Mouse (Mus musculus) thymus, adult 18-20 months (tissue): ENCODE results near the gene Casz1.

Experiments used
- DNase-seq, 2 experiments: peaks; one replicate each; pipeline ENCODE4 v3.0.0; 2022; ENCODE audit warnings: mixed read lengths in 2 of 2

Gene Casz1

GRCm38 (mm10) chr4:148879631-148880030 lies 75.4 kb downstream of the Casz1 start:
- no peak for DNase-seq

GRCm38 (mm10) chr4:148881001-148881669 lies 76.9 kb downstream of the Casz1 start:
- no peak for DNase-seq

GRCm38 (mm10) chr4:148881838-148882237 lies 77.6 kb downstream of the Casz1 start:
- DNase-seq, result no peak

- no peak for DNase-seq
These were observed 78.2 kb downstream of the Casz1 start for GRCm38 (mm10) chr4:148882360-148882929.

- no peak for DNase-seq
These were observed 80.4 kb downstream of the Casz1 start for GRCm38 (mm10) chr4:148884596-148884995.

DNA sequence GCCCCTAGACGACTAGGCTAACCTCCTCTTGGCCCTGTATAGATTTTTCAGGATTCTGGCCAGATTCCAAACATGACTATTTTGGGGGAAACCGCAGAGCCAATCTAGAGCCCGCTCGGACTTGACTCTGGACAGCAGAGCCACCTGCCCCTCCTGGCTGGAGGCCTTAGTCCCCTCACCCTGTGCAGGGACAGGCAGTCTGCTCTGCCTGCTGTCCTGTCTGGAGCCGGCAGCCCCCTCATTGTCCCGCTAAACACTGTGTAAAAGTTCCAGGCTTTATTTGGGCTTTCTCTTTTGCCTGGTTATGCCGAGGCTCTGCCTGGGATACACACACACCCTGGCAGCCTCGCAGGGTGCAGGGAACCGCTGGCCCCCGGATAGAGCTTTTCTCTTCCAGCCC lies 81.2 kb downstream of the Casz1 start:
- DNase-seq, result no peak

DNA sequence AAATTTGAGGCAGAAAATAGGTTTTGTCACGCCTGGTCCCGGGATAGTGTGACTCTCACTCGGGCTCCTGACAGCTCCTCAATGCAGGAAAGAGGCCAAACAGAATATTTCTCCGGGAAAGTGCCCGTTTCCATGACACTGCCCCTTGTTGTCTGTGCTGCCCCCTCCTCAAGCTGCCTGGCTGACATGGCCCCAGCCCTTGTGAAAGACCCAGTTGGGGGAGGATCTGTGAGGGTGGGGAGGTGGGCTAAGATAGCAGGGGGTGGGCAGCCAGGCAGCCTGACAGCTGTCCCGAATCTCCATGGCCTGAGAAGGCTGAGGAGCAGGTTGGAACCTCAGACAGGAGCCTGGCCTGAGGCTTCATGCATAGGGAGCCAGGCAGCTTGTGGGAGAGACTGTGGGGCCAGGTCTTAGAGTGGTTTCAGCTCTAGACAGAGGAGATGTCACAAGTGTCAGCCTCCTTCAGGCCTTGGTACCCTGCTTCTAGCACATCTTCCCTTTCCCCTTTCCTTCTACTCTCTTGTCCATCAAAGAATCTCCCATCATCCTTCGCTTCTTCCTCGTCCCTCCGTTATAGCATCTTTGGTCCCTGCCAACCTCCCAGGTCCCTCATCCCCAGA lies 81.8 kb downstream of the Casz1 start:
- DNase-seq, result no peak

DNA sequence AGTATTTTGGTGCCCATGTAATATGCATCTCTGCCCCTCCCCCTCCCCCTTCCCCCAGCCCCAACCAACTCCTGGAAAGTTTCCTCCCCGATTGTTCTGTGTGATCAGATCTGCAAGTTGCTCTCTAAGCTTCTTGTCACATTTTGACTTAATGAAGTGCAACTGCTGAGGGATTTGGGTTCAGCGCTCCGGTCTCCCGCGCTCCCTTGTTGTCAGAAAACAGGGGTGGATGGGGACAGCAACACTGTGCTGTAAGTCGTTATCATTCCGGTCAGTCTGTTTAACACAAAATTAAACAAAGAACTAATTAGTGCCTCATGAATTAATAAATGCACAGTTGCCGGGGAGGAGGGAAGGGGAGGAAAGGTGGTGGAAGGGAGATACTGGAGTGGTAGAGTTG lies 84.0 kb downstream of the Casz1 start:
- DNase-seq, result no peak

GRCm38 (mm10) chr4:148889011-148889410 lies 84.8 kb downstream of the Casz1 start:
- DNase-seq, result no peak

- no peak for DNase-seq
These were observed 86.2 kb downstream of the Casz1 start for GRCm38 (mm10) chr4:148890442-148890841.

- no peak for DNase-seq
These were observed 86.9 kb downstream of the Casz1 start for GRCm38 (mm10) chr4:148890892-148891838.

DNA sequence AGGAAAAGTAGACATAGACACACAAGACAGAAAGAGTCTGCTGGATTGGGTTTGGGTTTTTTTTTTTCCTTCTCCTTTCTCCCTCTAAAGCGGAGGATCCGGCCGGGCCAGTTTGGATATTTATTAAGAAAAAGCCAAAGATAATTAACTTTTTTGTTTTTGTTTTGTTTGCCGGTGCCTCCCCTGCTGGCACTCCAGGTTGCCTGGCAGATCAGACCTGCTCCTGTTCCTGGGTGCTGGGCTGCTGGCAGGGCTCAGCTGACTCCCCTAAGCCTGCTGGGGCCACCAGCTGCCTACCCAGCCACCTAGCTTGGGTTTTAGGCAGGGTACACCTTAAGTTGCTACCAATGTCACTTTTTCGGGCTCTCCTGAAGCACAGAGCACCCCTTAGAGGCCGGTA lies 91.9 kb downstream of the Casz1 start:
- no peak for DNase-seq

GRCm38 (mm10) chr4:148899927-148900294 lies 95.7 kb downstream of the Casz1 start:
- no peak for DNase-seq

GRCm38 (mm10) chr4:148900295-148901211 lies 96.3 kb downstream of the Casz1 start:
- peak; percentile 49 to 63 for DNase-seq

DNA sequence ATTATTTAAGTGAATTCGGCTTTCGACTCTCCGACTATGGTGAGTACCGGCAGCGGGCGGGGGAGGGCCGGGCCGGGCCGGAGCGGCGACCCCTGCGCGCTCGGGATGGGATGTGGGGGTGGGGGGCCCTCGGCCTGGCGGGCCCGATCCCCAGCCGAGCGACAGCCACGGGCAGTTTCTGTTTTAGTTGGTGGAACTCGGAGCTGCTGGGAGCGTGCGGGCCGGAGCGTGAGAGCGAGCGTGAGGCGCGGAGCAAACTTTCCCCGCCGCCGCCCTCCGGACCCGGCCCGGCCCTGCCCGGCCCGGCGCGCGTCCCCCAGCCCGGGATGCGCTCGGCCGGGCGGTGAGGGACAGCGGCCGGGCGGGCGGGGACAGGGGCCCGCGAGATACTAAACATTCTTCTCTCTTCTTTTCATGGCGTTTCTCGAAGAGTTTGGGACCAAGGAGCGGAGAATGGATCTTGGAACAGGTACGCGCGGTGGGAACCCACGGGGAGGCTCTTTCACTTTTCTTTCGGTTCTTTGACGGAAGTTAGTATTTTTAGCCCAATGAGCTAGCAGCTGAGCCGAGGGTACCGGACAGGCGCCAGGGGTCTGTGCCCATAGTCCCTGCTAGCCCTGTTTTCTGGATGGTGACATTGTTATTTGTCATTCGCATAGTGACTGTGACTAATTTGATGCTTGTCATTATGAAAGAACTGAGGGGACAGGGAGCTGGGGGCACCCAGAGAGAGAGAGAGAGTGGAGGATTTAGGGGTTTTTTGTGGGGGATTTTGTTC lies 97.2 kb downstream of the Casz1 start:
- DNase-seq, result peak in 1 of 2 experiments; percentile 9

GRCm38 (mm10) chr4:148902919-148903727 lies 98.9 kb downstream of the Casz1 start:
- peak; percentile 10 to 25 for DNase-seq

GRCm38 (mm10) chr4:148905295-148905694 lies 101.1 kb downstream of the Casz1 start:
- DNase-seq, result no peak

DNA sequence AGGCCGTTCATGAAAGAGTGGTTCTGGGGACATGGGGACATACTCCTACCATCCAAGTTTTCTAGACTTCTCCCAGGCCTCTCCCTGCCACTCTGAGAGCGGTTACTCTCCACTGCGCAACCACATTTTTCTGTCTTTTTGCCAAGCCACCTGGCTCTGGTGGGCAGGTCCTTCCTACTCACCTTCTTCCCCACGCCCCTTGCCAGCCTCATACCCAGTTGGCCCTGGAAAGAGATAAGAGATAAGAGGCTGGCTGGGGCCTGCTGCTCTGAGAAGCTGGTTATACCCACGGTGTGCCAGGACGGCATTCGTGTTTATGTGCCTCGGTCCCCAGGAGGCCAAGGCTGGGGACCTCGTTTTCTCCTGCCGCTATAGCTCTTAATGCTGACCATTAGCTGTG lies 102.6 kb downstream of the Casz1 start:
- no peak for DNase-seq

GRCm38 (mm10) chr4:148908214-148908681 lies 104.0 kb downstream of the Casz1 start:
- DNase-seq, result no peak
